Mouse (Mus musculus): ENCODE results near the gene Fyn.
A peak's percentile ranks its signal among the peaks of the same experiment; 100 is the strongest.

The Fyn gene

GRCm38 (mm10) chr10:39612633-39612988 is 244.0 kb downstream of the Fyn start, which contains the start of gene Traf3ip2:
Gene Traf3ip2 (plus strand): TSS chr10:39612934.
- DNase-seq (ENCODE audit: low spot score), result no peak

GRCm38 (mm10) chr10:39612989-39613831 is 244.6 kb downstream of the Fyn start:
- peak; percentile 86 for DNase-seq (ENCODE audit: low spot score)

GRCm38 (mm10) chr10:39613973-39614372 is 245.3 kb downstream of the Fyn start:
- peak; percentile 55 for DNase-seq (ENCODE audit: low spot score)

GRCm38 (mm10) chr10:39614676-39615075 is 246.0 kb downstream of the Fyn start:
- DNase-seq (ENCODE audit: low spot score), result peak; percentile 85
